Mouse (Mus musculus): ENCODE data around the gene Siah3. TPM values are rescaled to one million over a fixed set of nuclear protein-coding genes. Genes with fewer than 3 reads are reported as not detected.

Gene Siah3
- not detected in 2 replicates for polyA plus RNA-seq (2015; fragmentation: Nextera tagmentation; extraction: Ambion mirVana)

DNA sequence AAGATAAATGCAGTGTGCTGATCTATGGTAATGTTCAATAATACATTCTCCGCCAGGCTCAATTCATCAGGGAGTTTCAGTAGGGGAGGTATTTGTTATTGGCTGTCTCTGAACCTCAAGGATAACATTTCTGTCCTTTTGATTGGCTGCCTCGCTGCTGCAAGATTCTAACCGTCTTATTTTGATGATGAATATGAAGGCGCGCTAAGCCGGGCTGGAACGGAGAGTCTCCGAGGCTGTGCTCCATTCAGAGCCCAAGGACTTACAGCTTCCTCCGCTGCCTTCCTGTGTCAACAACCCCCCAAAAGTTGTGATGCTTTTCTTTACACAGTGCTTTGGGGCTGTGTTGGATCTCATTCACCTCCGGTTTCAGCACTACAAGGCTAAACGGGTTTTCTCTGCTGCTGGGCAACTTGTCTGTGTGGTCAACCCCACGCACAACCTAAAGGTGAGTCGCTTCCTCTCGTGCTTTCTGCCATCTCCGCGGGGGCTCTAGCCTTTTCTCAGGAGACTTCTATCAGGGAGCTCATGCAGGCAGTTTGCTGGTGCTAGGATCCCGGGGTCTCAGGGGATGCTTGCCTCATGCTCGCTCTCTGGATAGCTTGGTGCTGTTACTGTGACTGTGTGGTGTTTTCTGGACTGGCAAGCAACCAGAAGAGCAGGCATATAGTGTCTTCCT is at the start of gene Siah3:
TSS of gene Siah3 (plus strand) at position 240 of the 679 bp plus-strand sequence.
- Histone ChIP-seq H3K4me1 (ENCODE audit: control insufficient read depth, insufficient read depth, low read length) (peaks cover 11% of the 10 kb centered on the region), H3K4me3 (ENCODE audit: low read length) (peak within 1 kb of the TSS; percentile 37), H3K36me3 (ENCODE audit: control insufficient read depth, insufficient read depth) (no peaks in the 10 kb centered on the region), H3K27me3 (ENCODE audit: control insufficient read depth, insufficient read depth, low read length) (peaks cover 9% of the 10 kb centered on the region), H3K9ac (ENCODE audit: low read length) (no peak within 1 kb of the TSS), H3K9me3 (replicated peaks; ENCODE audit: control insufficient read depth, low read length) (no peaks in the 10 kb centered on the region), H3K4me2 (ENCODE audit: low read depth, low read length) (peak within 1 kb of the TSS; percentile 62), H3K27ac (ENCODE audit: low read length) (no peak within 1 kb of the TSS)
- ATAC-seq (replicated peaks; ENCODE audit: extremely low read depth, insufficient read depth, low FRiP score): no peak
- WGBS: 20% methylated on average over 18 of the region's 18 CpGs

GRCm38 (mm10) chr14:75409772-75410171 is 46.0 kb upstream of the Siah3 start:
- H3K4me2 ChIP-seq (ENCODE audit: low read depth, low read length): no peak overlapping the region
- no peaks in the 10 kb centered on the region for H3K36me3 ChIP-seq (ENCODE audit: control insufficient read depth, insufficient read depth)
- H3K9ac ChIP-seq (ENCODE audit: low read length): no peak overlapping the region
- no peaks in the 10 kb centered on the region for H3K4me1 ChIP-seq (ENCODE audit: control insufficient read depth, insufficient read depth, low read length)
- WGBS: 66% methylated on average over 3 of the region's 3 CpGs
- H3K27ac ChIP-seq (ENCODE audit: low read length): no peak overlapping the region
- H3K27me3 ChIP-seq (ENCODE audit: control insufficient read depth, insufficient read depth, low read length): no peaks in the 10 kb centered on the region
- H3K9me3 ChIP-seq (replicated peaks; ENCODE audit: control insufficient read depth, low read length): no peaks in the 10 kb centered on the region
- H3K4me3 ChIP-seq (ENCODE audit: low read length): no peak overlapping the region
- ATAC-seq (replicated peaks; ENCODE audit: extremely low read depth, insufficient read depth, low FRiP score): no peak

DNA sequence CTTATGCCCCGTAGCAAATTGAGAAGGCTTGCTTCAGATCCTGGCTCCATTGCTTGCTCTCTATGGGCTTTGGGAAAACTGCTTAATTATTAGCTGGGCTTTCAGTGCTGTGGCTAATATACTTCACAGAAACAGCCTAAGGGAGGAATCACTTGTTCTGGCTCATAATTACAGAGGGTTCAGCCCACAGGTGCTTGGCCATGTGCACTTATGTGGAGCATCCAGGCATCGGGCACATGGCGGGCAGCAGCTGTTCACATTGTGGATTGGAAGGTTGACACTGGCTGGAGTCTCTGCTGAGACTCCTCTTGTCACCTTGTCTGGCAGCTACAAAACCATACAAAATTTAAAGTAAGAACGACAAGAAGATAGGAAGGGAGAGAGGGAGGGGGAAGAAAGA is 45.4 kb upstream of the Siah3 start:
- no peak overlapping the region for H3K4me2 ChIP-seq (ENCODE audit: low read depth, low read length)
- no peak overlapping the region for H3K4me3 ChIP-seq (ENCODE audit: low read length)
- H3K36me3 ChIP-seq (ENCODE audit: control insufficient read depth, insufficient read depth): no peaks in the 10 kb centered on the region
- no peaks in the 10 kb centered on the region for H3K27me3 ChIP-seq (ENCODE audit: control insufficient read depth, insufficient read depth, low read length)
- no peaks in the 10 kb centered on the region for H3K4me1 ChIP-seq (ENCODE audit: control insufficient read depth, insufficient read depth, low read length)
- ATAC-seq (replicated peaks; ENCODE audit: extremely low read depth, insufficient read depth, low FRiP score): no peak
- no peaks in the 10 kb centered on the region for H3K9me3 ChIP-seq (replicated peaks; ENCODE audit: control insufficient read depth, low read length)
- 89% methylated on average over 4 of the region's 4 CpGs for WGBS
- H3K9ac ChIP-seq (ENCODE audit: low read length): no peak overlapping the region
- H3K27ac ChIP-seq (ENCODE audit: low read length): no peak overlapping the region

GRCm38 (mm10) chr14:75418721-75419120 is 37.1 kb upstream of the Siah3 start:
- Histone ChIP-seq H3K9ac (ENCODE audit: low read length) (no peak overlapping the region), H3K4me2 (ENCODE audit: low read depth, low read length) (no peak overlapping the region), H3K36me3 (ENCODE audit: control insufficient read depth, insufficient read depth) (no peaks in the 10 kb centered on the region), H3K27ac (ENCODE audit: low read length) (no peak overlapping the region), H3K4me3 (ENCODE audit: low read length) (no peak overlapping the region), H3K9me3 (replicated peaks; ENCODE audit: control insufficient read depth, low read length) (no peaks in the 10 kb centered on the region), H3K4me1 (ENCODE audit: control insufficient read depth, insufficient read depth, low read length) (no peaks in the 10 kb centered on the region), H3K27me3 (ENCODE audit: control insufficient read depth, insufficient read depth, low read length) (no peaks in the 10 kb centered on the region)
- 76% methylated on average over 3 of the region's 3 CpGs for WGBS
- no peak for ATAC-seq (replicated peaks; ENCODE audit: extremely low read depth, insufficient read depth, low FRiP score)

DNA sequence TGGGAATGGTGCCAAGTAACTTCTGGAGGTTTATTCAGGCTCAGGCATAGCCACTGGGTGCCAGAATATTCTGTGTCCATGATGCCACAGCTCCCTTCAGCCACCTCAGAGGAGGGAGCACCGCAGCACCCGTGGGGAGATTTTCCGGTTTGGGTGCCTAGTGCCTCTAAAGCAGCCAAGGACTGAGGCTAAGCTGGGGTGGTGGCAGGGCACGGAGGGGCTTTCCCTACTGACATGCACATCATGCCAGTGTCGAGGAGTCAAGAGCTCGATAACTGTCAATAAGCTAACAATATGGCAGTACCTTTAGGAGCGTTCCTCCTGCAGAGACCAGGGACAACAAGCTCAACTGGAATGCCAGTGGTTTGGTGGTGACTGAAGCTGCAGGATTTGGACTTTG is 35.9 kb upstream of the Siah3 start:
- H3K27me3 ChIP-seq (ENCODE audit: control insufficient read depth, insufficient read depth, low read length): no peaks in the 10 kb centered on the region

GRCm38 (mm10) chr14:75420811-75421210 is 35.0 kb upstream of the Siah3 start:
- Histone ChIP-seq H3K4me2 (ENCODE audit: low read depth, low read length) (no peak overlapping the region), H3K4me1 (ENCODE audit: control insufficient read depth, insufficient read depth, low read length) (no peaks in the 10 kb centered on the region), H3K4me3 (ENCODE audit: low read length) (no peak overlapping the region), H3K9ac (ENCODE audit: low read length) (no peak overlapping the region), H3K27ac (ENCODE audit: low read length) (no peak overlapping the region), H3K27me3 (ENCODE audit: control insufficient read depth, insufficient read depth, low read length) (no peaks in the 10 kb centered on the region), H3K36me3 (ENCODE audit: control insufficient read depth, insufficient read depth) (no peaks in the 10 kb centered on the region), H3K9me3 (replicated peaks; ENCODE audit: control insufficient read depth, low read length) (no peaks in the 10 kb centered on the region)
- WGBS: 53% methylated on average over 6 of the region's 6 CpGs
- no peak for ATAC-seq (replicated peaks; ENCODE audit: extremely low read depth, insufficient read depth, low FRiP score)

More for the DNA sequence above, 35.9 kb upstream of the Siah3 start:
- ATAC-seq (replicated peaks; ENCODE audit: extremely low read depth, insufficient read depth, low FRiP score): no peak
- no peaks in the 10 kb centered on the region for H3K4me1 ChIP-seq (ENCODE audit: control insufficient read depth, insufficient read depth, low read length)
- no peaks in the 10 kb centered on the region for H3K36me3 ChIP-seq (ENCODE audit: control insufficient read depth, insufficient read depth)
- WGBS: 86% methylated on average over 7 of the region's 7 CpGs
- no peak overlapping the region for H3K4me3 ChIP-seq (ENCODE audit: low read length)
- no peak overlapping the region for H3K4me2 ChIP-seq (ENCODE audit: low read depth, low read length)
- H3K27ac ChIP-seq (ENCODE audit: low read length): no peak overlapping the region
- no peak overlapping the region for H3K9ac ChIP-seq (ENCODE audit: low read length)
- H3K9me3 ChIP-seq (replicated peaks; ENCODE audit: control insufficient read depth, low read length): no peaks in the 10 kb centered on the region

DNA sequence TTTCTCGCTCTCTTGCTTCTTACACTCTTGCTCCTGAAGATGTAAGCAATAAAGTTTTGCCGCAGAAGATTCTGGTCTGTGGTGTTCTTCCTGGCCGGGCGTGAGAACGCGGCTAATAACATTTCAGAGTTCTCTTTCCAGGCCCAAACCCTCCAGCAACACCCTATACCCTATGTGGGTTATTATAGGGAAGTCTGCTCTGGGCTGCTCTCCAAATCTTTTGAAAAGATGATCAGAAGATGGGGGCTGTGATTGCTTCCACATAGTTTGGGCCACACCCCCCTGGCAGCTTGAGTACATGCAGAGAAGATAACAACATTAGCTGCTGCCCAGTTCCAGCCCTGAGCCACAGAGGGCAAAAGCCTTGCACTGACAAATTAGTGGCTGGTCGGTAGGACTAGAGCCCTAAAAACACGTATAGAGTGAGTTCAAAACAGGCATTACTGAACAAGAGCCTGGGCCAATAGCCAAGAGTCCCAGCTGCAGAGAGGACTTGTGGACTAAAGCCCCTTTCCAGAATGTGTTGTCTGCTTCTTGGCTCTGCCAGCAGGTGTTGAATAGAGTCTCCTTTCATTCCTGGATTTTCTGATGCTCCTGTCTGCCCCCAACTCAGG is 24.5 kb upstream of the Siah3 start:
- no peaks in the 10 kb centered on the region for H3K36me3 ChIP-seq (ENCODE audit: control insufficient read depth, insufficient read depth)
- H3K4me1 ChIP-seq (ENCODE audit: control insufficient read depth, insufficient read depth, low read length): no peaks in the 10 kb centered on the region
- no peak for ATAC-seq (replicated peaks; ENCODE audit: extremely low read depth, insufficient read depth, low FRiP score)
- H3K4me2 ChIP-seq (ENCODE audit: low read depth, low read length): no peak overlapping the region
- no peaks in the 10 kb centered on the region for H3K9me3 ChIP-seq (replicated peaks; ENCODE audit: control insufficient read depth, low read length)
- no peak overlapping the region for H3K9ac ChIP-seq (ENCODE audit: low read length)
- no peaks in the 10 kb centered on the region for H3K27me3 ChIP-seq (ENCODE audit: control insufficient read depth, insufficient read depth, low read length)
- H3K4me3 ChIP-seq (ENCODE audit: low read length): no peak overlapping the region
- 87% methylated on average over 7 of the region's 8 CpGs for WGBS
- no peak overlapping the region for H3K27ac ChIP-seq (ENCODE audit: low read length)

DNA sequence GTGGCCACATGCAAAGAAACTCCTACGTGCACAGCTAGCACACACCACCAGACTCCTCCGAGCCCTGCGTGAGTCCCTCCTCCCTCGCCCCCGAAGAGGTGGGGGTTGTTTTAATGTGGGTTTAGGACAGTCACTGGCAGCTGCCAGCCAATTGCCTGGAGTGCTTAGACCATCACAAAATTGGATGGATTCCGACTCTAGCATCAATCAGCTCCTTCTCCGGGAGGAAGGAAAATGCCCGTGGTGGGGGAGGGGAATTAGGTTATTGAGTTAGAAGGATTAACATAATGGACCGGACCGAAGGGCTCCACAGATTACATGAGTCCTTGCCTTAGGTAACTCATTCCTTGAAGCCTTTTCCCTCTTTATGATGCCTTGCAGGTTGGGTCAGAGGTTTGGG is 22.9 kb upstream of the Siah3 start:
- WGBS: 75% methylated on average over 10 of the region's 10 CpGs

GRCm38 (mm10) chr14:75434576-75434975 is 21.2 kb upstream of the Siah3 start:
- 58% methylated on average over 10 of the region's 10 CpGs for whole genome bisulfite sequencing
- H3K4me2 ChIP-seq (ENCODE audit: low read depth, low read length): no peak overlapping the region
- H3K36me3 ChIP-seq (ENCODE audit: control insufficient read depth, insufficient read depth): no peaks in the 10 kb centered on the region
- H3K9me3 ChIP-seq (replicated peaks; ENCODE audit: control insufficient read depth, low read length): no peaks in the 10 kb centered on the region
- no peak overlapping the region for H3K27ac ChIP-seq (ENCODE audit: low read length)
- H3K9ac ChIP-seq (ENCODE audit: low read length): no peak overlapping the region
- H3K4me3 ChIP-seq (ENCODE audit: low read length): no peak overlapping the region
- ATAC-seq (replicated peaks; ENCODE audit: extremely low read depth, insufficient read depth, low FRiP score): no peak
- no peaks in the 10 kb centered on the region for H3K27me3 ChIP-seq (ENCODE audit: control insufficient read depth, insufficient read depth, low read length)
- H3K4me1 ChIP-seq (ENCODE audit: control insufficient read depth, insufficient read depth, low read length): no peaks in the 10 kb centered on the region

More for the DNA sequence above, 22.9 kb upstream of the Siah3 start:
- no peaks in the 10 kb centered on the region for H3K36me3 ChIP-seq (ENCODE audit: control insufficient read depth, insufficient read depth)
- no peaks in the 10 kb centered on the region for H3K27me3 ChIP-seq (ENCODE audit: control insufficient read depth, insufficient read depth, low read length)
- no peak overlapping the region for H3K4me3 ChIP-seq (ENCODE audit: low read length)
- no peak overlapping the region for H3K9ac ChIP-seq (ENCODE audit: low read length)
- H3K4me1 ChIP-seq (ENCODE audit: control insufficient read depth, insufficient read depth, low read length): no peaks in the 10 kb centered on the region
- H3K4me2 ChIP-seq (ENCODE audit: low read depth, low read length): no peak overlapping the region
- H3K9me3 ChIP-seq (replicated peaks; ENCODE audit: control insufficient read depth, low read length): no peaks in the 10 kb centered on the region
- ATAC-seq (replicated peaks; ENCODE audit: extremely low read depth, insufficient read depth, low FRiP score): no peak
- H3K27ac ChIP-seq (ENCODE audit: low read length): no peak overlapping the region
